Mouse (Mus musculus): ENCODE measurements around the gene Fam19a3. TPM values are rescaled to one million over a fixed set of nuclear protein-coding genes. Genes with fewer than 3 reads are reported as not detected.
"Not testable (repeated sequence)": the region's sequence is repeated elsewhere in the genome, so short reads cannot be mapped to it uniquely, and the experiment has no call there.

Fam19a3 gene
- total RNA-seq, 2 experiments from 2014 or later, result not detected

DNA sequence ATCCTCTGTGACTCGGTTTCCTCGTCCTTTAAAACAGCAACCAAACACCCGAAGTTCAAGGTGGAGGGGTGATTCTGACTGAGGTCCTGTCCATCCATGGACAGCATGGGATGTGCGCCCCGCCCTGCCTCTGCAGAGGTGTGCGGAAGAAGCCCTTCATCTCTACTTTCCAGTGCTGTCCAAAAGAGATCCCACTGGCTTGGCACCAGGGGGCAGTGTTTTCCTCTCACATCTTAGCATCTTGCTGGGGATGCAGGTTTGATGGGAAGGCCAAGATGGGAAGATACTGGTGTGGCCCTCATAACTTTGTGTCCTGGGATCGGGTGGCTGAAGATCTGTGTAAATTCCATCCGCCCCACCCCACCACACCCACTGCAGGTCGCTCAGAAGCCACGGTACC lies 11.6 kb downstream of the Fam19a3 start:
- TF ChIP-seq CTCF (conservative IDR thresholded peaks at IDR 0.05), result peak; percentile 88
- peak in 1 of 2 experiments; percentile 53 for DNase-seq (ENCODE audit: low spot score in 2 of 2)

DNA sequence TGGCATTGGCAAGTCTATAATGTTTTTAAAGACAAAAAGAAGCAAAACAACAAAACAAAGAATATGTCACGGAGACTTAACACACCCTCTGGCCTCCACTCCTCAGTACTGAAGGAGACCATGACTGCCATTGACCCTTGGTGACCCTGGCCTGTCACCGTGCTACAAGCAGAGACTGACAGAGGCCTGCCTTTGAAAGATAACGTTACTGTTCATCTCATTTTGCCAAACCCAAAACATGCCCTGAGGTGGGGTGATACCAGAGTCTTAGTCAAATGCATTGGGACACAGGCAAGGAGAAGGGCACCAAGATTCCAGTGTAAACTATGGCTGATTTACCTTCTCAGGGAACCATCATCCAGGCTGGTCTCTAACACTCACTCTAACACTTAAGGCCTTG lies 12.5 kb downstream of the Fam19a3 start:
- Histone ChIP-seq H3K4me3 (no peak overlapping the region), H3K27ac (no peak overlapping the region)
- no peak for DNase-seq (ENCODE audit: low spot score in 2 of 2)
- no peak for TF ChIP-seq CTCF (conservative IDR thresholded peaks at IDR 0.05)

More for the DNA sequence above, 11.6 kb downstream of the Fam19a3 start:
- Histone ChIP-seq H3K27ac (no peak overlapping the region), H3K4me3 (no peak overlapping the region)

DNA sequence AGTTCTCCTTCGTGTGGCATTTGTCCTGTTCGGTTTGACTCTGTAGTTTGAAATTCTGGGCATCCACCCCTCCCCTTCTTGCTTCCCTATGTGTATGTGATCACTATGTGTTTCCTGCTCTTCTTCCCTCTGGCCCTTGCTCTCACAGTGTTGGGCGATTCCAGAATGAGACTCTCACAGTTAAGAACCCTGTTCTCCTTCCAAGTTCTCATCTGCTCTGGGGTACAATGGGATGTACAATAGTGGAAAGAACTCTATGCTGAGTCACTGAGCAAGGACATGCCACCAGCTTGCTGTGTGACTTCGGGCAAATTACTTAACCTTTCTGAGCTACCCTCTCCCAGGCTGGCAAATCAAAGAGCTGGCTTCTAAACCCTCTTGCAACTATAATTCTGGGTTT lies 13.9 kb downstream of the Fam19a3 start:
- Histone ChIP-seq H3K27ac (no peak overlapping the region), H3K4me3 (no peak overlapping the region)
- no peak for TF ChIP-seq CTCF (conservative IDR thresholded peaks at IDR 0.05)
- no peak for DNase-seq (ENCODE audit: low spot score in 2 of 2)

DNA sequence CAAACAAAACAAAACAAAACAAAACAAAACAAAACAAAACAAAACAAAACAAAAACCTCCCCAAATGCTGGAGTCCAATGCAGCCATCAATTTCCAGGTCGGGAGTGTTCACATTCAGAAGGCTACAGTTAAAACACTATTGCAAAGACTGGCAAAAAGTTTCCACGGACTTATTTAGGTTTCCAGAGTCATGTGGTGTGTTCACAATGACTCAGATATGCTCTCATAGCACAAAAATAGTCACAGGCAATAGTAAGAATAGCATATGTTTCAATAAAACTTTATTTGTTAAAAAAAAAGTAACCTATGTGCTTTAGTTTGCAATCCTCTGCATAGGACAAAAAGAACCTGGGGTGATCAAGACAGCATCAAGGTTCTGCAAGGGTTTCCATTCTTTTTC lies 14.5 kb downstream of the Fam19a3 start:
- no peak for DNase-seq (ENCODE audit: low spot score in 2 of 2)
- no peak overlapping the region for H3K4me3 ChIP-seq
- no peak overlapping the region for H3K27ac ChIP-seq
- TF ChIP-seq CTCF (conservative IDR thresholded peaks at IDR 0.05), result no peak

GRCm38 (mm10) chr3:104765021-104765420 lies 16.6 kb downstream of the Fam19a3 start:
- TF ChIP-seq CTCF (conservative IDR thresholded peaks at IDR 0.05), result peak; percentile 73
- DNase-seq (ENCODE audit: low spot score in 2 of 2), result no peak
- H3K27ac ChIP-seq, result no peak overlapping the region
- no peak overlapping the region for H3K4me3 ChIP-seq

- H3K4me3 ChIP-seq, H3K27ac ChIP-seq: not testable (repeated sequence)
These were observed 19.4 kb downstream of the Fam19a3 start for GRCm38 (mm10) chr3:104762103-104762863.

GRCm38 (mm10) chr3:104758869-104759268 lies 22.8 kb downstream of the Fam19a3 start:
- Histone ChIP-seq H3K4me3 (peak overlapping the region; percentile 54), H3K27ac (no peak overlapping the region)
- DNase-seq (ENCODE audit: low spot score in 2 of 2), result no peak
- TF ChIP-seq CTCF (conservative IDR thresholded peaks at IDR 0.05), result no peak

More at GRCm38 (mm10) chr3:104762103-104762863, 19.4 kb downstream of the Fam19a3 start:
- not testable (repeated sequence) for DNase-seq (ENCODE audit: low spot score in 2 of 2)

- peak overlapping the region; percentile 54 for H3K4me3 ChIP-seq
- peak; percentile 27 to 73 for DNase-seq (ENCODE audit: low spot score in 2 of 2)
- peak; percentile 87 for TF ChIP-seq CTCF (conservative IDR thresholded peaks at IDR 0.05)
These were observed 23.2 kb downstream of the Fam19a3 start for GRCm38 (mm10) chr3:104758406-104758805.

GRCm38 (mm10) chr3:104752845-104753244 lies 28.8 kb downstream of the Fam19a3 start:
- H3K4me3 ChIP-seq, H3K27ac ChIP-seq: not testable (repeated sequence)
- TF ChIP-seq CTCF (conservative IDR thresholded peaks at IDR 0.05), result peak; percentile 46
- peak in 1 of 2 experiments; percentile 17 for DNase-seq (ENCODE audit: low spot score in 2 of 2)

More at GRCm38 (mm10) chr3:104758406-104758805, 23.2 kb downstream of the Fam19a3 start:
- no peak overlapping the region for H3K27ac ChIP-seq

DNA sequence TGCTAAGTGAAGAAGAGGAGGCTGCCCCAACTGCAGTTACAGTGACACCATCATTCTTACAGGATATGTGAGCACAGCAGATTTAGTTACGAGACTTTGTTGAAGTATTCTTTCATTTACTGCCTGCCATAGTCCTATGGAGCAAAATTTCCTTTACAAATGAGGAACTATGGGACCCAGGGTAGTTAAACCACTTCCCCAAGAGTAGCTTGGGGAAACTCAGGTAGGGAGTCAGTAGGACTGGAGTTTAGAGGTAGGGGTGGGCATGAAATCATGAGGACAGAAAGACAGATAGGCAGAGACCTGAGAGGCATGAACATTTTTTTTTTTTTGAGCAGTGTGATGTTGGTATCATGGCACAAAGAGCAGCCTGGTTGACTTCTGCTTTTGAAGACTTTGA lies 37.8 kb downstream of the Fam19a3 start:
- Histone ChIP-seq H3K27ac (no peak overlapping the region), H3K4me3 (no peak overlapping the region)
- DNase-seq (ENCODE audit: low spot score in 2 of 2), result no peak
- TF ChIP-seq CTCF (conservative IDR thresholded peaks at IDR 0.05), result no peak

- DNase-seq (ENCODE audit: low spot score in 2 of 2), result no peak
- TF ChIP-seq CTCF (conservative IDR thresholded peaks at IDR 0.05), result no peak
- no peak overlapping the region for H3K4me3 ChIP-seq
These were observed 38.5 kb downstream of the Fam19a3 start for GRCm38 (mm10) chr3:104743161-104743560.

GRCm38 (mm10) chr3:104741954-104742353 lies 39.7 kb downstream of the Fam19a3 start:
- Histone ChIP-seq H3K4me3 (no peak overlapping the region), H3K27ac (no peak overlapping the region)
- TF ChIP-seq CTCF (conservative IDR thresholded peaks at IDR 0.05), result no peak
- no peak for DNase-seq (ENCODE audit: low spot score in 2 of 2)

More at GRCm38 (mm10) chr3:104743161-104743560, 38.5 kb downstream of the Fam19a3 start:
- H3K27ac ChIP-seq, result no peak overlapping the region

GRCm38 (mm10) chr3:104734654-104735053 lies 47.0 kb downstream of the Fam19a3 start:
- no peak overlapping the region for H3K4me3 ChIP-seq
- no peak overlapping the region for H3K27ac ChIP-seq
- no peak for TF ChIP-seq CTCF (conservative IDR thresholded peaks at IDR 0.05)
- no peak for DNase-seq (ENCODE audit: low spot score in 2 of 2)

DNA sequence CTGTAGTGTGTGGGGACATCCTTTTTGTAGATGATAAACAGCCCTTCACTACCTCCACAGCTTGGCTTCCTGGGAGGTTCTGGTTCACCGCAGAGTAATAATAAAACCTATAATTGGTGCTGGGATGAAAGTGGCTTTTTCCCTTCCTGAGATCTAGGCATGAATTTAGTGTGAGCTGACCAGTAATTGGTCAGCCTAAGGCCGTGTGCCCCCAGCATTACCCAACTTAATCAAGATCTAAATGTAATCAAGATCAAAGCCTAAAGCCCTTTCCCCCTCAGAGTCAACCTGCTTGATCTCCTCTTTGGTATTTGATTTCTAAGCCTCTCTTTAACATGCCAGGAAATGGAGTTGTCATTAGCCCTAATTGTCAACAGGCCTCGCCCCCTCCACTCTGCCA lies 48.7 kb downstream of the Fam19a3 start:
- no peak overlapping the region for H3K4me3 ChIP-seq
- no peak for DNase-seq (ENCODE audit: low spot score in 2 of 2)
- TF ChIP-seq CTCF (conservative IDR thresholded peaks at IDR 0.05), result no peak
- H3K27ac ChIP-seq, result no peak overlapping the region

All from layer of hippocampus, adult 2 months (tissue).